Mouse (Mus musculus) kidney, postnatal 10 days (tissue): Measurements from ENCODE around the gene Cadm4.

Experiments used
- DNase-seq: peaks from one replicate; pipeline ENCODE4 v3.0.0; 2021; ENCODE audit warnings: mixed read lengths

Cadm4 gene

GRCm38 (mm10) chr7:24533806-24534205 is 52.0 kb downstream of the Cadm4 start:
- no peak for DNase-seq

DNA sequence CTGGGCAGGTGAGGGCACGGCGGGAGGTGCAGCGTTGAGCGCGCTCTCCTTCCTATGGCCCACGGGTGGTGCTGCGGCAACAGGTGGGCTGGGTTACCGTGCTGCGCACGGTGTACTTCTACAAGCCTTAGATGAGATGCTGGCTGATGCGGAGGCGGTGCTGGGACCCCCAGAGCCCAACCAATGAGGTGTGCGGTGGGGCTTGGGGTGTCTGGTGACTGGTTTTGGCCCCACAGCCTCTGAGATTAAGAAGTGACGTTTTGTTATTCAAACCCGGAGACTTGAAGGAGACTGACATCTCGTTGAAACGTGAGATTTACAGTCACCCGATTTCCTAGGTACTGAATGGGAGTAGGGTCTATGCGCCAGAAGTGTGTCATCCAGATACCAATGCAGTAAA is 52.5 kb downstream of the Cadm4 start:
- no peak for DNase-seq

GRCm38 (mm10) chr7:24537081-24537480 is 55.3 kb downstream of the Cadm4 start:
- no peak for DNase-seq

DNA sequence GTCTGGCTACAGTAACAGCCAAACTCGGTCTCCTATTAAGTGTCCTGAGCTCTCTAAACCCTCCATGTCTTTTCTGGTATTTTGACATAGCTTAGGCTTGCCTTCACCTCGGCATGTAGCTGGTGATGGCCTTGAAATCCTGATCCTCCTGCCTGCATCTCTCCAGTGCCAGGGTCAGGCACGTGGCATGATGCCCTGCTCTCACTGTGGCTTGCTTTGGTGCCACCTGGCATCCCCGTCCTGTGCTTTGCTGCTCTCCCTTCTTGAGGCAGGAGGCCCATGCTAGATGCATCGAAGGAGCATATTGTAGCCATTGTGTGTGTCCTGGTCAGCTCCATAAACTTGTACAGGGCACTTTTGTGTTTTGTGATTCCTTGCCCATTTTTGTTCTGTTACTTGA is 55.8 kb downstream of the Cadm4 start:
- no peak for DNase-seq

DNA sequence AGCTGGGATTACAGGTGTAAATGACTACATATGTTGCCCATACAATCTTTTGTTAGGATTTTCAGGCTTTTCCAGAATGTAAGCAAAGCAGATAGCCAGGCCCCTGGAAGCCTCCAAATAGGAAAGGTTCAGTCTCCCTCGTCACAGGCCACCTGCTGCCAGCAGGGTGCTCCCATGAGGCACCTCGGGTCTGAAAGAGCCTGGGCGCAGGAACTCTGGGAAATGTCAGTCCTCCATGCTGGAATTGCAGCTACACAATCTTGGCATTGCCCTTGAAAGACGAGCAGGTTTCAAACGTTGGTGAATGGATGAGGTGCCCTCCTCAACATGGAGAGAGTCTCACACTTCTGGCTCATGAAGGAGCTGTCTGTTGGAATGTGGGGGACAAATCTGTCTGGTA is 56.3 kb downstream of the Cadm4 start:
- DNase-seq, result peak; percentile 61

DNA sequence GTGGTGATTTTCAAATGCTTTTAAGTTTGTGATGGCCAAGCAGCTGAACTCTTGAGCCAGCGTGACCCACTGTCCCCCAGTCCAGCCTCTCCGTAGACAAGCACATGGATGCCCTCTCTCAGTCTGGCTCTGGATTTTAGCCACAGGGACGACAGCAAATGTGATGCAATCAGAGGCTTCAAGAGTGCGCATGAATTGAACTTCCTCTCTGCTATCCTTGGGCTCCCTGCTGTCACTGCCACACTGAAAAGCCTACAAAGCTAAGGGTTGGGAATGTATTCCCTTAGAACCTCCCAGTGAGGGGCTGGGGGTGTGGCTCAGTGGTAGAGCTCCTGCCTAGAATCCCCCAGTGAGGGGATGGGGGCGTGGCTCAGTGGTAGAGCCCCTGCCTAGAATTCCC is 56.9 kb downstream of the Cadm4 start:
- no peak for DNase-seq

GRCm38 (mm10) chr7:24539686-24540085 is 57.9 kb downstream of the Cadm4 start:
- DNase-seq, result no peak

GRCm38 (mm10) chr7:24544506-24544905 is 62.7 kb downstream of the Cadm4 start:
- DNase-seq, result no peak

GRCm38 (mm10) chr7:24546068-24546614 is 64.3 kb downstream of the Cadm4 start, which contains the start of the genes Pinlyp and Xrcc1:
Pinlyp (minus strand) TSS chr7:24546118.
Xrcc1 (plus strand) TSS chr7:24546289.
- peak; percentile 24 for DNase-seq

GRCm38 (mm10) chr7:24546634-24547389 is 65.0 kb downstream of the Cadm4 start:
- DNase-seq, result peak; percentile 100

- DNase-seq, result peak; percentile 19
Measured at GRCm38 (mm10) chr7:24547534-24548036, 65.8 kb downstream of the Cadm4 start.

DNA sequence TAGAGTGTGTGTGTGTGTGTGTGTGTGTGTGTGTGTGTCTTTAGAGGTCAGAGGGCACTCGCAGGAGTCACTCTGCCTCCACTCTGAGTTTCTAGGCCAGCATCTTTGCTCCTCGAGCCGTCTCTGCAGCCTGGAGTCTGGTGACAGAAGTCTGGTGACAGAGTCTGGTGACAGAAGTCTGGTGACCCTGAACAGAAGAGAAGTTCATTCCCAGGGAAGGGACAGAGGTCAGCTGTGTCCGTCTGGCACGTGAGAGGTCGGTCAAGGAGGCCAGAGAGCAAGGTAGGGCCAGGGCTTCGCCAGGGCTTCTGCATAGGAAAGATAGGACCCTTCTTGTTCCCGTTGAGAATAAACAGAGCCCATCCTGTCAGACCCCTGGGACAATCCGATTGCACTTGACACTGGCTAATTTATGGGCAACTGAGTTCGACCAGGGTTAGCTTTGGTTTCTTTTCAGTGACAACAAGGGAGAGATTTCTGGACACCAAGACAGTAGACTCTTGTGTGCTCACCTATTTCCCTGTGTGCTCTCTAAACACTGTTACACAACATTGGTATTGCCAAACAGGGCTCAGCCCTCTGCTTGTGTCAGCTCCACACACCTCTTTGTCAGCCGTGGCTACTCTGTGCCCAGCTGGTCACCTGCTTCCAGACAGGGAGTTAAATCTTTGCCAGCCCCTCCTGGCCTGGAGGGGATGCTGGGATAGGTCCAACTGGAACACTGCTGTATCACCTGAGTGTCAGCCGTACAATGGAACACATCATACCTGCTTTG is 70.3 kb downstream of the Cadm4 start:
- no peak for DNase-seq
